Mouse (Mus musculus): ENCODE results near the gene Banp.

GRCm38 (mm10) chr8:121901498-121902236, 47.9 kb upstream of the Banp start:
- TF ChIP-seq CTCF (IDR thresholded peaks at IDR 0.05; ENCODE audit: borderline replicate concordance, control insufficient read depth, extremely low read depth, insufficient read depth, low read length, poor library complexity), result no peak
- TF ChIP-seq POLR2A (IDR thresholded peaks at IDR 0.05; ENCODE audit: control insufficient read depth, extremely low read depth, insufficient read depth, low read length, poor library complexity), result no peak
